Mouse (Mus musculus): ENCODE measurements at regions not wholly inside any gene's neighbourhood (a gene's known extent, or its start where the extent isn't known, plus 50 kb on each side); places are given as distances from the start of the nearest gene placed in this dataset.

GRCm38 (mm10) chr2:171213792-171214191 is 482.2 kb downstream of the Dok5 start:
- Histone ChIP-seq H3K36me3 (no peaks in the 10 kb centered on the region), H3K27me3 (no peaks in the 10 kb centered on the region), H3K4me3 (replicated peaks) (no peak overlapping the region), H3K27ac (no peak overlapping the region), H3K9me3 (no peaks in the 10 kb centered on the region), H3K9ac (replicated peaks) (no peak overlapping the region), H3K4me2 (replicated peaks) (no peak overlapping the region), H3K4me1 (replicated peaks) (no peaks in the 10 kb centered on the region)
- ATAC-seq: no peak
- WGBS: 61% methylated on average over 6 of the region's 6 CpGs

- no peak overlapping the region for H3K4me2 ChIP-seq (replicated peaks)
- no peak overlapping the region for H3K4me3 ChIP-seq (replicated peaks)
- H3K4me1 ChIP-seq (replicated peaks): peaks cover 5% of the 10 kb centered on the region
- H3K27ac ChIP-seq: no peak overlapping the region
- no peak overlapping the region for H3K9ac ChIP-seq (replicated peaks)
- ATAC-seq: no peak
- H3K36me3 ChIP-seq: no peaks in the 10 kb centered on the region
- 86% methylated on average over 7 of the region's 7 CpGs for WGBS
- no peaks in the 10 kb centered on the region for H3K27me3 ChIP-seq
- no peaks in the 10 kb centered on the region for H3K9me3 ChIP-seq
Measured at GRCm38 (mm10) chr2:171196472-171196871, 464.9 kb downstream of the Dok5 start.

DNA sequence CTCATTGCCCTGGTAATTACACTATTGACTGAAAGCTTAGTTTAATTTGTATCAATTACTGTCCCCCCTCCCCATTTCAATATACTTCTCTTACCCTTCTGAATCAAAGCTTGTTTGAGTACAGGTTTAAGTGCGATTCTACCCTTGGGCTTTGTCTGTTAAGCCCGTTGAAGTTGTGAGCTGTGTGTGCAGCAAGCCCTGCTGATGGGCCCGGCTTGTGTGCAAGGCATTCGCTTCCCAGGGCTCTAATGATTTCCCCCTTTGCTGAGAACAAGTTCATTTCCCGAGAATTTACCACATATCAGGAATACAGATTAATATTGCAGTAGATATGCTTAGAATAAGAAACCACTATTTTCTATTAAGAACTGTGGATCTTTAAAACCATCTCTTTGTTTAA is 460.6 kb downstream of the Dok5 start:
- Histone ChIP-seq H3K9ac (replicated peaks) (no peak overlapping the region), H3K4me1 (replicated peaks) (peaks cover 5% of the 10 kb centered on the region), H3K4me2 (replicated peaks) (no peak overlapping the region), H3K36me3 (no peaks in the 10 kb centered on the region), H3K9me3 (no peaks in the 10 kb centered on the region), H3K4me3 (replicated peaks) (no peak overlapping the region), H3K27me3 (no peaks in the 10 kb centered on the region), H3K27ac (no peak overlapping the region)
- 29% methylated on average over 5 of the region's 5 CpGs for WGBS
- no peak for ATAC-seq
